Mouse (Mus musculus) heart, embryonic 14.5 days (tissue): ENCODE measurements at regions not wholly inside any gene's neighbourhood (a gene's known extent, or its start where the extent isn't known, plus 50 kb on each side); places are given as distances from the start of the nearest gene placed in this dataset.

ENCODE experiments used
- ATAC-seq: fragments of 200-750 bp; cut with Nextera tagmentation; 2 replicates; pipeline ENCODE4 v1.8.0; 2017; ENCODE audit warnings: low read depth, moderate TSS enrichment; ENCODE audit not compliant: insufficient number of reproducible peaks, insufficient read depth, low FRiP score
- H3K27ac ChIP-seq, 2 experiments: fragments of 200-500 bp in 1 of 2; fragments of 300-500 bp in 1 of 2; sonication (generic) in 1 of 2; replicated peaks in 1 of 2; 2 replicates each; pipeline ENCODE4 v1.5.1; 2012 to 2014; ENCODE audit warnings: low read depth in 2 of 2, low read length in 2 of 2, control low read depth in 1 of 2, mild to moderate bottlenecking in 1 of 2, mixed read lengths in 1 of 2; ENCODE audit not compliant: control insufficient read depth in 1 of 2, insufficient read depth in 1 of 2
- H3K27me3 ChIP-seq: fragments of 300-500 bp; sonication (generic); 2 replicates; pipeline ENCODE4 v1.6.1; 2014; ENCODE audit warnings: mild to moderate bottlenecking, low read length, control low read depth; ENCODE audit not compliant: control insufficient read depth, insufficient read depth
- H3K36me3 ChIP-seq: fragments of 300-500 bp; sonication (generic); 2 replicates; pipeline ENCODE4 v1.6.1; 2014; ENCODE audit warnings: mild to moderate bottlenecking, control low read depth, low read length, mixed read lengths; ENCODE audit not compliant: control insufficient read depth, insufficient read depth
- H3K4me1 ChIP-seq, 2 experiments: fragments of 200-500 bp in 1 of 2; fragments of 300-500 bp in 1 of 2; sonication (generic) in 1 of 2; 2 replicates each; pipeline ENCODE4 v1.6.1; 2012 to 2014; ENCODE audit warnings: low read length in 2 of 2, control low read depth in 1 of 2, mixed read lengths in 1 of 2; ENCODE audit not compliant: control insufficient read depth in 2 of 2, insufficient read depth in 2 of 2
- H3K4me2 ChIP-seq: fragments of 300-500 bp; sonication (generic); 2 replicates; pipeline ENCODE4 v1.6.1; 2014; ENCODE audit warnings: mild to moderate bottlenecking, low read length
- H3K4me3 ChIP-seq, 2 experiments: fragments of 200-500 bp in 1 of 2; fragments of 300-500 bp in 1 of 2; sonication (generic) in 1 of 2; 2 replicates each; pipeline ENCODE4 v1.5.1; 2012 to 2014; ENCODE audit warnings: low read length in 2 of 2, mild to moderate bottlenecking in 2 of 2, control low read depth in 1 of 2, low read depth in 1 of 2, moderate library complexity in 1 of 2; ENCODE audit not compliant: control insufficient read depth in 1 of 2, insufficient read depth in 1 of 2
- H3K9ac ChIP-seq: fragments of 300-500 bp; sonication (generic); 2 replicates; pipeline ENCODE4 v1.6.1; 2014; ENCODE audit warnings: mild to moderate bottlenecking, low read length
- H3K9me3 ChIP-seq: fragments of 300-500 bp; sonication (generic); 2 replicates; pipeline ENCODE4 v1.6.1; 2016; ENCODE audit warnings: low read length, control low read depth; ENCODE audit not compliant: control insufficient read depth
- WGBS: fragments of 180-500 bp; shearing (Covaris S2); extraction: QIAGEN DNeasy Blood & Tissue Kit; methylation state at CpG from one replicate; pipeline ENCODE4 v1.1.7; 2014; 5-methylcytosine and 5-hydroxymethylcytosine counted together

- ATAC-seq, result no peak
- Histone ChIP-seq H3K4me2 (no peak overlapping the region), H3K9ac (peak overlapping the region; percentile 30; the same call in 1 of the 2 replicates), H3K27ac (no peak overlapping the region), H3K9me3 (no peaks in the 10 kb centered on the region), H3K4me1 (peaks cover 14% of the 10 kb centered on the region in 2 experiments), H3K36me3 (no peaks in the 10 kb centered on the region), H3K27me3 (no peaks in the 10 kb centered on the region), H3K4me3 (no peak overlapping the region)
- WGBS, result 40% methylated on average over 13 of the region's 13 CpGs
Measured at GRCm38 (mm10) chr9:43988981-43989860, 54.0 kb upstream of the Thy1 start.

GRCm38 (mm10) chr9:43990124-43990523 is 53.1 kb upstream of the Thy1 start:
- ATAC-seq, result no peak
- WGBS, result 73% methylated on average over 11 of the region's 11 CpGs
- H3K9ac ChIP-seq, result no peak overlapping the region
- H3K36me3 ChIP-seq, result no peaks in the 10 kb centered on the region
- H3K4me3 ChIP-seq, result no peak overlapping the region
- H3K9me3 ChIP-seq, result no peaks in the 10 kb centered on the region
- no peak overlapping the region for H3K27ac ChIP-seq
- H3K27me3 ChIP-seq, result no peaks in the 10 kb centered on the region
- H3K4me1 ChIP-seq, result peaks cover 14% of the 10 kb centered on the region in 2 experiments
- no peak overlapping the region for H3K4me2 ChIP-seq

GRCm38 (mm10) chr9:43993221-43993976 is 49.8 kb upstream of the Thy1 start:
- Histone ChIP-seq H3K9me3 (no peaks in the 10 kb centered on the region), H3K4me1 (peaks cover 14% of the 10 kb centered on the region in 2 experiments), H3K4me2 (no peak overlapping the region), H3K36me3 (no peaks in the 10 kb centered on the region), H3K4me3 (no peak overlapping the region), H3K9ac (no peak overlapping the region), H3K27me3 (no peaks in the 10 kb centered on the region), H3K27ac (peak overlapping the region; percentile 37 to 50; a peak in 3 of 4 replicates)
- no peak for ATAC-seq
- 27% methylated on average over 9 of the region's 9 CpGs for WGBS
